Mouse (Mus musculus) frontal cortex, postnatal 36 days (tissue): ENCODE data around the gene Ankrd2.
A peak's percentile ranks its signal among the peaks of the same experiment; 100 is the strongest.

ENCODE experiments used
- DNase-seq, 2 experiments: peaks; one replicate each; pipeline ENCODE4 v3.0.0; 2022; ENCODE audit warnings: low spot score in 2 of 2

Gene Ankrd2

GRCm38 (mm10) chr19:42035456-42036248, at the start of gene Ankrd2:
TSS of gene Ankrd2 (plus strand) at chr19:42036000.
- DNase-seq = peak; percentile 64 to 74

GRCm38 (mm10) chr19:41987206-41987605, 48.6 kb upstream of the Ankrd2 start:
- DNase-seq = no peak

GRCm38 (mm10) chr19:41989810-41990209, 46.0 kb upstream of the Ankrd2 start:
- no peak for DNase-seq

GRCm38 (mm10) chr19:41991926-41992477, 43.8 kb upstream of the Ankrd2 start:
- no peak for DNase-seq

GRCm38 (mm10) chr19:41992971-41993370, 42.8 kb upstream of the Ankrd2 start:
- no peak for DNase-seq

- peak; percentile 76 to 85 for DNase-seq
Measured at GRCm38 (mm10) chr19:41993484-41993883, 42.3 kb upstream of the Ankrd2 start.

- no peak for DNase-seq
Measured at GRCm38 (mm10) chr19:41994023-41994422, 41.8 kb upstream of the Ankrd2 start.

GRCm38 (mm10) chr19:41995483-41995882, 40.3 kb upstream of the Ankrd2 start:
- DNase-seq = no peak

- no peak for DNase-seq
Measured at GRCm38 (mm10) chr19:41997090-41997489, 38.7 kb upstream of the Ankrd2 start.

GRCm38 (mm10) chr19:41998770-41999548, 36.8 kb upstream of the Ankrd2 start:
- DNase-seq = no peak

GRCm38 (mm10) chr19:41999688-42000283, 36.0 kb upstream of the Ankrd2 start:
- DNase-seq = no peak

- no peak for DNase-seq
Measured at GRCm38 (mm10) chr19:42000446-42000958, 35.3 kb upstream of the Ankrd2 start.

GRCm38 (mm10) chr19:42001253-42001980, 34.4 kb upstream of the Ankrd2 start:
- no peak for DNase-seq

GRCm38 (mm10) chr19:42004258-42004657, 31.5 kb upstream of the Ankrd2 start:
- DNase-seq = no peak

GRCm38 (mm10) chr19:42005616-42006015, 30.2 kb upstream of the Ankrd2 start:
- DNase-seq = no peak

GRCm38 (mm10) chr19:42006568-42006967, 29.2 kb upstream of the Ankrd2 start:
- no peak for DNase-seq

GRCm38 (mm10) chr19:42008586-42008985, 27.2 kb upstream of the Ankrd2 start:
- no peak for DNase-seq

- no peak for DNase-seq
Measured at GRCm38 (mm10) chr19:42009067-42009466, 26.7 kb upstream of the Ankrd2 start.

GRCm38 (mm10) chr19:42010436-42010835, 25.4 kb upstream of the Ankrd2 start:
- DNase-seq = no peak

- DNase-seq = no peak
Measured at GRCm38 (mm10) chr19:42011123-42011522, 24.7 kb upstream of the Ankrd2 start.

GRCm38 (mm10) chr19:42014231-42014825, 21.5 kb upstream of the Ankrd2 start:
- no peak for DNase-seq
